Comparison of ENCODE assay signal across 25 mouse cellular contexts in the genomic region with DNA sequence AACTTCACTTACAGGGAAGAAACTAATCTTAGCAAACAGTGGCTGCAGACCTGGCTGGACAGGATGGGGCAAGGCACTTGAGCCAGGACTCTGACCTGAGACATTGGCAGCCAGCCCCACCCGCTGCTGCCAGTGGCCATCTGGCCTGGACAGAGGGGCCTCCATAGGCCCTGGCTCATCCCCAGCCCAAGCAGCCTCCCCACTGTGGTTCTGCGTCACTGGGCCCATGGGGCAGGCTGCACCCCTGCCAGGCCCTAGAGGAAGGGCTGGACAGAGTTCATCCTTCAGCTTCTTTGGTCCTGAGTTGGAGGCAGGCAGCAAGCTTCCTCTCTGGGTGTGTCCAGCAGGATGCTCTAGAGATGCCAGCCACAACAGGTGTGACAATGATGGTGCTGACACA. TPM values are rescaled to one million over a fixed set of nuclear protein-coding genes. Genes with fewer than 3 reads are reported as not detected.
DNase-seq lines count a peak whose midpoint lies in the region; ATAC-seq lines count a peak whose summit lies in the region.
"Had no signal": no experiment of that assay in that cellular context is flagged by ENCODE, and none has a peak within 500 bp of the region (broad histone marks: within the 10 kb centered on the region; RNA-seq: fewer than 3 reads in every experiment).

No protein-coding gene starts in this region.

- DNase-seq in cerebellum, postnatal 4 days (ENCODE audit: low spot score in 2 of 2) = no peak
- peak; percentile 43 for DNase-seq in 3134 (ENCODE audit: extremely low read depth, insufficient read length, low spot score)
- peak; percentile 91 to 95 for DNase-seq in cerebellum, adult 18-20 months
- peak; percentile 91 to 93 for DNase-seq in cerebellum, postnatal 14 days
- no peak for DNase-seq in layer of hippocampus, adult 11-12 months (ENCODE audit: low spot score)
- no peak for DNase-seq in layer of hippocampus, postnatal 25 days (ENCODE audit: extremely low spot score in 1 of 2, low spot score in 1 of 2)
- DNase-seq: gastrocnemius, postnatal 36 days; heart, adult 2 months; heart, postnatal 14 days; kidney, postnatal 10 days; layer of hippocampus, postnatal 36 days; lung, adult 2 months; midbrain, embryonic 14.5 days; right cerebral cortex, postnatal 25 days; thymus, adult 18-20 months; thymus, postnatal 36 days had no signal

- peak; percentile 74 for ATAC-seq in cerebellum, adult (ENCODE audit: insufficient number of reproducible peaks, low FRiP score, low TSS enrichment)
- ATAC-seq: forebrain, embryonic 13.5 days; hindbrain, postnatal 0 days; intestine, embryonic 16.5 days; liver, embryonic 12.5 days had no signal

RNA-seq across cellular contexts. Expression of gene Sppl2c, which starts 3.9 kb away (rescaled TPM):
- not detected for total RNA-seq in layer of hippocampus, postnatal 25 days (2021)
- total RNA-seq: adrenal gland, postnatal 4 days; gastrocnemius, adult 18-20 months; gastrocnemius, postnatal 36 days; heart, adult 2 months; heart, postnatal 14 days; hindbrain, postnatal 0 days; layer of hippocampus, adult 2 months; layer of hippocampus, postnatal 36 days; left cerebral cortex, postnatal 14 days had no signal

RNA-seq across cellular contexts. Expression of gene Mapt, which starts 41.2 kb away (rescaled TPM):
- total RNA-seq in layer of hippocampus, postnatal 25 days (2021) = 100 to 1,000 TPM; 275 to 302 TPM

RNA-seq across cellular contexts. Expression of gene Crhr1, which starts 57.4 kb away (rescaled TPM):
- total RNA-seq in layer of hippocampus, postnatal 25 days (2021) = 1 to 10 TPM; 6.4 to 6.8 TPM
- total RNA-seq: gastrocnemius, adult 18-20 months; gastrocnemius, postnatal 36 days; heart, adult 2 months; heart, postnatal 14 days had no signal

Comparison
In these comparisons a context has a peak if more than half of its experiments do, and no peak if none do; other contexts are left out.
1. DNase-seq: peak in 3134 (single experiment), cerebellum, adult 18-20 months (2 of 2) and cerebellum, postnatal 14 days (2 of 2); none in cerebellum, postnatal 4 days (0 of 2), layer of hippocampus, adult 11-12 months (single experiment) and layer of hippocampus, postnatal 25 days (0 of 2).